Mouse (Mus musculus) kidney, adult 2 months (tissue): ENCODE measurements around the gene Lmod3.

Experiments
- CTCF ChIP-seq: fragments of 200-500 bp; conservative IDR thresholded peaks from 2 replicates; pipeline ENCODE4 v1.5.1; 2011; ENCODE audit warnings: low read depth, mild to moderate bottlenecking, control low read depth, low read length, moderate library complexity, mixed read lengths; ENCODE audit not compliant: insufficient read depth, insufficient read length
- POLR2A ChIP-seq: fragments of 200-500 bp; IDR thresholded peaks from one replicate; pipeline ENCODE4 v1.6.1; 2011; ENCODE audit warnings: low read depth, low read length, control low read depth

- TF ChIP-seq CTCF = no peak
- TF ChIP-seq POLR2A = no peak
Observed at GRCm38 (mm10) chr6:97269596-97269995, 17.0 kb upstream of the Lmod3 start.
